Comparison of ENCODE assay signal across 8 mouse cellular contexts in genomic region chr11:22858441-22859300, GRCm38 (mm10). TPM values are rescaled to one million over a fixed set of nuclear protein-coding genes. Genes with fewer than 3 reads are reported as not detected.
DNase-seq lines count a peak whose midpoint lies in the region; ATAC-seq and TF ChIP-seq lines count a peak whose summit lies in the region.

No protein-coding gene starts in this region.

- peak overlapping the region; percentile 27; the same call in 1 of the 2 replicates for H3K27ac ChIP-seq in cerebellum, adult 2 months (ENCODE audit: insufficient read depth, low read length)
- H3K27ac ChIP-seq in ES-Bruce4 (ENCODE audit: insufficient read depth, low read length), result peak overlapping the region; percentile 27; the same call in 1 of the 2 replicates
- no peak overlapping the region for H3K27ac ChIP-seq in forebrain, embryonic 11.5 days (ENCODE audit: low read depth, low read length)
- H3K27ac ChIP-seq in macrophage, result peak overlapping the region; percentile 91
- H3K27ac ChIP-seq in stomach, embryonic 14.5 days (ENCODE audit: low read length), result peak overlapping the region; percentile 52

- peaks cover 61% of the 10 kb centered on the region for H3K79me2 ChIP-seq in macrophage (ENCODE audit: inconsistent target)

- no peaks in the 10 kb centered on the region for H3K9me3 ChIP-seq in ES-Bruce4 (replicated peaks; ENCODE audit: control insufficient read depth, insufficient read depth, low read length, poor library complexity, severe bottlenecking)
- H3K9me3 ChIP-seq in forebrain, embryonic 11.5 days (ENCODE audit: control insufficient read depth, low read length), result no peaks in the 10 kb centered on the region
- H3K9me3 ChIP-seq in stomach, embryonic 14.5 days (ENCODE audit: control insufficient read depth, low read depth, low read length), result no peaks in the 10 kb centered on the region

- 7% methylated on average over 50 of the region's 50 CpGs for WGBS in cerebellum, adult 2 months
- WGBS in forebrain, embryonic 11.5 days, result 2% methylated on average over 50 of the region's 50 CpGs
- WGBS in macrophage (ENCODE audit: missing documents), result 0% methylated on average over 50 of the region's 50 CpGs
- WGBS in stomach, embryonic 14.5 days, result 3% methylated on average over 50 of the region's 50 CpGs

- peak in 1 of 2 experiments; percentile 18 for DNase-seq in cerebellum, adult 2 months
- DNase-seq in cerebellum, postnatal 4 days (ENCODE audit: low spot score in 2 of 2), result no peak
- peak; percentile 58 for DNase-seq in forebrain, embryonic 11.5 days (ENCODE audit: low spot score)
- peak; percentile 77 to 80 for DNase-seq in kidney, adult 8-10 months
- no peak for DNase-seq in Muller cell, postnatal 12 days (ENCODE audit: inconsistent ontology term)

- no peak for TF ChIP-seq CTCF in cerebellum, adult 2 months (IDR thresholded peaks at IDR 0.05; ENCODE audit: borderline replicate concordance, insufficient read depth, low read depth, low read length)
- no peak for TF ChIP-seq CTCF in ES-Bruce4 (IDR thresholded peaks at IDR 0.05; ENCODE audit: low read depth, low read length)

- TF ChIP-seq EP300 in ES-Bruce4 (IDR thresholded peaks at IDR 0.05; ENCODE audit: insufficient read depth, low read depth, low read length), result no peak

- H3K36me3 ChIP-seq in ES-Bruce4 (ENCODE audit: control insufficient read depth, insufficient read depth, low read length, poor library complexity, severe bottlenecking) (no peaks in the 10 kb centered on the region), macrophage (ENCODE audit: inconsistent target) (no peaks in the 10 kb centered on the region)
- H3K36me3 ChIP-seq in forebrain, embryonic 11.5 days (ENCODE audit: control insufficient read depth, insufficient read depth, low read length), result no peaks in the 10 kb centered on the region
- H3K36me3 ChIP-seq in stomach, embryonic 14.5 days (ENCODE audit: control insufficient read depth, insufficient read depth, low read length), result no peaks in the 10 kb centered on the region

- TF ChIP-seq POLR2A in cerebellum, adult 2 months (IDR thresholded peaks at IDR 0.05; ENCODE audit: borderline replicate concordance, insufficient read depth, low read length), result no peak
- TF ChIP-seq POLR2A in ES-Bruce4 (IDR thresholded peaks at IDR 0.05; ENCODE audit: insufficient read depth, low read length), result no peak

- peaks cover 9% of the 10 kb centered on the region; the same call in 1 of the 2 replicates for H3K27me3 ChIP-seq in cerebellum, adult 2 months (ENCODE audit: control insufficient read depth, insufficient read depth, low read length)
- no peaks in the 10 kb centered on the region for H3K27me3 ChIP-seq in ES-Bruce4 (ENCODE audit: control insufficient read depth, insufficient read depth, low read length, poor library complexity, severe bottlenecking)
- peaks cover 45% of the 10 kb centered on the region for H3K27me3 ChIP-seq in forebrain, embryonic 11.5 days (ENCODE audit: control insufficient read depth, insufficient read depth, low read length)
- H3K27me3 ChIP-seq in stomach, embryonic 14.5 days (ENCODE audit: control insufficient read depth, insufficient read depth, low read length), result peaks cover 3% of the 10 kb centered on the region; the same call in 1 of the 2 replicates

- H3K4me1 ChIP-seq in cerebellum, adult 2 months (ENCODE audit: control insufficient read depth, insufficient read depth, low read length), result peaks cover 4% of the 10 kb centered on the region; the same call in 1 of the 2 replicates
- peaks cover 2% of the 10 kb centered on the region for H3K4me1 ChIP-seq in ES-Bruce4 (ENCODE audit: control insufficient read depth, insufficient read depth, low read length)
- H3K4me1 ChIP-seq in forebrain, embryonic 11.5 days (replicated peaks; ENCODE audit: control insufficient read depth, insufficient read depth, low read length), result peaks cover 16% of the 10 kb centered on the region
- H3K4me1 ChIP-seq in stomach, embryonic 14.5 days (ENCODE audit: control insufficient read depth, insufficient read depth, low read length), result no peaks in the 10 kb centered on the region

- peak overlapping the region; percentile 55 for H3K4me3 ChIP-seq in cerebellum, adult 2 months (replicated peaks; ENCODE audit: insufficient read depth, low read depth, low read length)
- peak overlapping the region; percentile 97 for H3K4me3 ChIP-seq in ES-Bruce4 (ENCODE audit: low read depth, low read length)
- peak overlapping the region; percentile 67 for H3K4me3 ChIP-seq in forebrain, embryonic 11.5 days (ENCODE audit: low read depth, low read length)
- peak overlapping the region; percentile 96 for H3K4me3 ChIP-seq in macrophage (ENCODE audit: inconsistent target)
- H3K4me3 ChIP-seq in stomach, embryonic 14.5 days (ENCODE audit: low read depth, low read length), result peak overlapping the region; percentile 72

- peak overlapping the region; percentile 93 for H3K9ac ChIP-seq in ES-Bruce4 (ENCODE audit: low read depth, poor library complexity, severe bottlenecking)
- peak overlapping the region; percentile 65 for H3K9ac ChIP-seq in forebrain, embryonic 11.5 days (ENCODE audit: low read length)
- peak overlapping the region; percentile 69 for H3K9ac ChIP-seq in stomach, embryonic 14.5 days (replicated peaks; ENCODE audit: low read depth, low read length)

- H3K4me2 ChIP-seq in forebrain, embryonic 11.5 days (ENCODE audit: low read depth, low read length, severe bottlenecking), result peak overlapping the region; percentile 93
- peak overlapping the region; percentile 81 for H3K4me2 ChIP-seq in stomach, embryonic 14.5 days (replicated peaks; ENCODE audit: low read depth, low read length)

- peak; percentile 31 for ATAC-seq in forebrain, embryonic 11.5 days (replicated peaks; ENCODE audit: low FRiP score)
- 0 out of 2 replicates have a peak, but pooled peaks have one; percentile 20 for ATAC-seq in stomach, embryonic 14.5 days (ENCODE audit: insufficient number of reproducible peaks, insufficient read depth, low FRiP score, low read depth)

RNA-seq across cellular contexts. Expression of gene B3gnt2, which starts 2.1 kb away (rescaled TPM):
- polyA plus RNA-seq in cerebellum, adult 2 months (2012; rRNA removed), result 7.1 and 8.7 TPM in 2 replicates
- polyA plus RNA-seq in ES-Bruce4 (2011; ENCODE audit: insufficient read depth, insufficient read length, low read depth, missing spikeins) (3.5 and 16.7 TPM in 2 replicates), macrophage (2018) (41.8 to 69.9 TPM (median 65.2 TPM) in 3 replicates)
- 2.4 and 2.8 TPM in 2 replicates for polyA plus RNA-seq in forebrain, embryonic 11.5 days (2014; fragmentation: Nextera tagmentation; extraction: Ambion mirVana)
- 100 to 1,000 TPM in 9 of 26 experiments, 10 to 100 TPM in 17; 43.8 to 185 (median 90.5) TPM for total RNA-seq in macrophage (2018; cell fraction: chromatin; rRNA removed)
- total RNA-seq in macrophage (2018; cell fraction: cytosol; rRNA removed), result 100 to 1,000 TPM in 22 of 26 experiments, 10 to 100 TPM in 4; 85.2 to 192 (median 117) TPM
- 100 to 1,000 TPM in 25 of 26 experiments, 10 to 100 TPM in 1; 81.7 to 283 (median 169) TPM for total RNA-seq in macrophage (2018; cell fraction: nucleus; rRNA removed)
- 12.8 and 16.7 TPM in 2 replicates for polyA plus RNA-seq in stomach, embryonic 14.5 days (2014; fragmentation: Nextera tagmentation; extraction: Ambion mirVana)

Comparison
In these comparisons a context has a peak if more than half of its experiments do, and no peak if none do; other contexts are left out.
1. DNase-seq: peak in forebrain, embryonic 11.5 days (single experiment) and kidney, adult 8-10 months (2 of 2); none in cerebellum, postnatal 4 days (0 of 2) and Muller cell, postnatal 12 days (single experiment).
2. Peak in every context shown above with its lines, with median percentiles within 50 percentile points of each other: H3K4me3 ChIP-seq and H3K9ac ChIP-seq.